In genomic region chr2:33459660-33460059, GRCm38 (mm10) we compare ENCODE assay signal across 32 mouse cellular contexts. TPM values are rescaled to one million over a fixed set of nuclear protein-coding genes. Genes with fewer than 3 reads are reported as not detected.
A peak's percentile ranks its signal among the peaks of the same experiment; 100 is the strongest.
DNase-seq lines count a peak whose midpoint lies in the region; ATAC-seq and TF ChIP-seq lines count a peak whose summit lies in the region.
"Had no signal": no experiment of that assay in that cellular context is flagged by ENCODE, and none has a peak within 500 bp of the region (broad histone marks: within the 10 kb centered on the region; RNA-seq: fewer than 3 reads in every experiment).

No protein-coding gene starts in this region.

- H3K27me3 ChIP-seq in liver, postnatal 0 days (ENCODE audit: insufficient read depth, low read length): no peaks in the 10 kb centered on the region
- no peaks in the 10 kb centered on the region for H3K27me3 ChIP-seq in forebrain, postnatal 0 days (ENCODE audit: insufficient read depth, low read length)
- H3K27me3 ChIP-seq: embryonic facial prominence, embryonic 13.5 days; forebrain, embryonic 15.5 days; heart, embryonic 15.5 days; hindbrain, embryonic 12.5 days; Patski had no signal

- TF ChIP-seq CTCF in liver, postnatal 0 days (IDR thresholded peaks at IDR 0.05; ENCODE audit: low read depth): no peak
- TF ChIP-seq CTCF in forebrain, postnatal 0 days (IDR thresholded peaks at IDR 0.05; ENCODE audit: low read depth): no peak

- no peak overlapping the region for H3K9ac ChIP-seq in liver, postnatal 0 days (replicated peaks)
- H3K9ac ChIP-seq in forebrain, postnatal 0 days: no peak overlapping the region
- H3K9ac ChIP-seq: embryonic facial prominence, embryonic 13.5 days; forebrain, embryonic 15.5 days; heart, embryonic 15.5 days; hindbrain, embryonic 12.5 days; lung, embryonic 14.5 days had no signal

- WGBS in liver, postnatal 0 days (ENCODE audit: insufficient replicate concordance): 53% methylated on average over 4 of the region's 4 CpGs
- 92% methylated on average over 4 of the region's 4 CpGs for WGBS in forebrain, postnatal 0 days

- no peak overlapping the region for H3K4me2 ChIP-seq in liver, postnatal 0 days (ENCODE audit: low read depth, low read length)
- no peak overlapping the region for H3K4me2 ChIP-seq in forebrain, postnatal 0 days (ENCODE audit: low read depth)
- H3K4me2 ChIP-seq: embryonic facial prominence, embryonic 13.5 days; forebrain, embryonic 15.5 days; heart, embryonic 15.5 days; hindbrain, embryonic 12.5 days; lung, embryonic 14.5 days; midbrain, embryonic 11.5 days had no signal

- no peak overlapping the region for H3K27ac ChIP-seq in liver, postnatal 0 days (ENCODE audit: low read depth)
- H3K27ac ChIP-seq in forebrain, postnatal 0 days (ENCODE audit: low read depth, low read length): no peak overlapping the region
- H3K27ac ChIP-seq: embryonic facial prominence, embryonic 13.5 days; forebrain, embryonic 10.5 days; forebrain, embryonic 15.5 days; heart, embryonic 10.5 days; heart, embryonic 15.5 days; hindbrain, embryonic 12.5 days; stomach, postnatal 0 days had no signal

- ATAC-seq in liver, postnatal 0 days: no peak
- ATAC-seq in common myeloid progenitor, adult 5-6 weeks (replicated peaks; ENCODE audit: low read depth, poor library complexity, severe bottlenecking): peak; percentile 22; the same call in 1 of the 2 replicates
- peak; percentile 82 for ATAC-seq in megakaryocyte progenitor cell, adult 5-6 weeks (replicated peaks; ENCODE audit: poor library complexity)
- ATAC-seq in forebrain, postnatal 0 days: no peak
- ATAC-seq: forebrain, embryonic 15.5 days; intestine, embryonic 16.5 days; midbrain, embryonic 16.5 days; Patski had no signal

- H3K4me3 ChIP-seq in liver, postnatal 0 days (ENCODE audit: low read depth, low read length): no peak overlapping the region
- no peak overlapping the region for H3K4me3 ChIP-seq in forebrain, postnatal 0 days (ENCODE audit: low read depth, low read length)
- H3K4me3 ChIP-seq: embryonic facial prominence, embryonic 13.5 days; forebrain, embryonic 10.5 days; forebrain, embryonic 15.5 days; heart, embryonic 10.5 days; heart, embryonic 15.5 days; hindbrain, embryonic 12.5 days had no signal

- peak; percentile 14 for DNase-seq in liver
- DNase-seq in liver, postnatal 0 days: no peak
- no peak for DNase-seq in forebrain, postnatal 0 days
- no peak for DNase-seq in embryo, embryonic 11 days
- DNase-seq in cerebellum, postnatal 36 days: no peak
- DNase-seq: adrenal gland, postnatal 10 days; cerebellum, adult 2 months; cerebellum, postnatal 25 days; gastrocnemius, postnatal 10 days; heart, adult 11 months; heart, postnatal 36 days; kidney, adult 9 months; kidney, postnatal 10 days; layer of hippocampus, postnatal 36 days; lung, embryonic 14.5 days; lung, postnatal 14 days; right cerebral cortex, postnatal 25 days; thymus, adult 18-20 months; thymus, postnatal 25 days had no signal

- H3K36me3 ChIP-seq in liver, postnatal 0 days (replicated peaks; ENCODE audit: insufficient read depth, low read length): peaks cover 40% of the 10 kb centered on the region
- peaks cover 36% of the 10 kb centered on the region for H3K36me3 ChIP-seq in forebrain, postnatal 0 days (ENCODE audit: insufficient read depth)

- TF ChIP-seq EP300 in liver, postnatal 0 days (IDR thresholded peaks at IDR 0.05; ENCODE audit: low read depth): no peak

- no peaks in the 10 kb centered on the region for H3K9me3 ChIP-seq in liver, postnatal 0 days (ENCODE audit: low read length)
- H3K9me3 ChIP-seq in forebrain, postnatal 0 days (ENCODE audit: low read length): no peaks in the 10 kb centered on the region
- H3K9me3 ChIP-seq: embryonic facial prominence, embryonic 13.5 days; forebrain, embryonic 10.5 days; forebrain, embryonic 15.5 days; heart, embryonic 10.5 days; heart, embryonic 15.5 days; hindbrain, embryonic 12.5 days had no signal

- no peaks in the 10 kb centered on the region for H3K4me1 ChIP-seq in liver, postnatal 0 days (ENCODE audit: insufficient read depth)
- no peaks in the 10 kb centered on the region for H3K4me1 ChIP-seq in forebrain, postnatal 0 days (ENCODE audit: insufficient read depth)
- H3K4me1 ChIP-seq: embryonic facial prominence, embryonic 13.5 days; forebrain, embryonic 15.5 days; heart, embryonic 10.5 days; heart, embryonic 15.5 days; hindbrain, embryonic 12.5 days had no signal

RNA-seq across cellular contexts. Expression of gene Zbtb43, which starts 8.7 kb away (rescaled TPM):
- 6.1 and 8.0 TPM in 2 replicates for polyA plus RNA-seq in liver, postnatal 0 days (2015; fragmentation: Nextera tagmentation; extraction: Ambion mirVana)
- total RNA-seq in common myeloid progenitor, adult 5-6 weeks (2017): 9.0 and 18.2 TPM in 2 replicates
- 8.0 and 8.8 TPM in 2 replicates for total RNA-seq in megakaryocyte progenitor cell, adult 5-6 weeks (2015)
- total RNA-seq in megakaryocyte progenitor cell, adult 5-6 weeks (2017): 8.0 and 10.5 TPM in 2 replicates
- 32.2 and 46.5 TPM in 2 replicates for total RNA-seq in forebrain, postnatal 0 days (2014; rRNA removed)
- 19.2 and 24.4 TPM in 2 replicates for polyA plus RNA-seq in forebrain, postnatal 0 days (2015; fragmentation: Nextera tagmentation; extraction: Ambion mirVana)

RNA-seq across cellular contexts. Expression of gene Zbtb34, which starts 28.5 kb away (rescaled TPM):
- 0.98 and 1.1 TPM in 2 replicates for polyA plus RNA-seq in liver, postnatal 0 days (2015; fragmentation: Nextera tagmentation; extraction: Ambion mirVana)
- total RNA-seq in common myeloid progenitor, adult 5-6 weeks (2017): 10.3 and 11.8 TPM in 2 replicates
- total RNA-seq in megakaryocyte progenitor cell, adult 5-6 weeks (2015): 22.7 and 24.6 TPM in 2 replicates
- total RNA-seq in megakaryocyte progenitor cell, adult 5-6 weeks (2017): 8.4 and 11.4 TPM in 2 replicates
- 20.9 and 24.1 TPM in 2 replicates for total RNA-seq in forebrain, postnatal 0 days (2014; rRNA removed)
- polyA plus RNA-seq in forebrain, postnatal 0 days (2015; fragmentation: Nextera tagmentation; extraction: Ambion mirVana): 3.7 and 4.5 TPM in 2 replicates

Comparison
In these comparisons a context has a peak if more than half of its experiments do, and no peak if none do; other contexts are left out.
1. ATAC-seq: peak in common myeloid progenitor, adult 5-6 weeks (single experiment) and megakaryocyte progenitor cell, adult 5-6 weeks (single experiment); none in liver, postnatal 0 days (single experiment) and forebrain, postnatal 0 days (single experiment).